Mouse (Mus musculus): ENCODE data around the gene Clptm1. TPM values are rescaled to one million over a fixed set of nuclear protein-coding genes. Genes with fewer than 3 reads are reported as not detected.
"Not testable (repeated sequence)": the region's sequence is repeated elsewhere in the genome, so short reads cannot be mapped to it uniquely, and the experiment has no call there.

Gene Clptm1
- total and polyA plus RNA-seq, 3 experiments, result 151 to 178 (median 152) TPM

DNA sequence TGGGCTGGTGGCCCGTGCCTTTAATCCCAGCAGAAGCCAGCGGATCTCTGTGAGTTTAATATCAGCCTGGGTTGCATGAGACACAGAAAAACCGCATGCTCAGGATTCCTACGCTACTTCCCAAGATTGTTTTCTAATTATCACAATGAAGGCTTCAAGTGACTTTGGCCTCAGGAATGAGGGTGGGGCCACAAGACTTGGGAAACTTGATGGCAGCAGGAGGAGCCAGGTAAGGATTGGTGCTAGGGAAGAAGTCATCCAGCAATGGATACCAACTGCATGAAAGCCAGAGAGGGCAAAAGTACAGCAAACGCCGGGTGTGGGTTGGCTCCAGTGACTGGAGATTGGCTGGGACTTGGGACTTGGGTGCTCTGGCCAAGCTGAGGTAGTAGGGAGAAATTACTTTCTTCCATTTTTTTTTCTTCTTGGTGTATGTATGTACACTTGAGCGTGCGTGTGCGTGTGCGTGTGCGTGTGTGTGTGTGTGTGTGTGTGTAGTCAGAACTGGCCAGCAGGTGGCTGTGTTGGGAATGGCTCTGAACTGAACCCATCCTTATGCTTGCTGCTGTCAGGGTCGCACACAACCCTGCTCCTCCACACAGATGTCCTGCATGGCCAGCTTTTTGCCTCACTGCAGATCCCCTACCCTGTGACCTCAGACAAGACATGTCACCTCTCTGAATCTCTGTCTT lies 55.0 kb downstream of the Clptm1 start:
- DNase-seq, result no peak

DNA sequence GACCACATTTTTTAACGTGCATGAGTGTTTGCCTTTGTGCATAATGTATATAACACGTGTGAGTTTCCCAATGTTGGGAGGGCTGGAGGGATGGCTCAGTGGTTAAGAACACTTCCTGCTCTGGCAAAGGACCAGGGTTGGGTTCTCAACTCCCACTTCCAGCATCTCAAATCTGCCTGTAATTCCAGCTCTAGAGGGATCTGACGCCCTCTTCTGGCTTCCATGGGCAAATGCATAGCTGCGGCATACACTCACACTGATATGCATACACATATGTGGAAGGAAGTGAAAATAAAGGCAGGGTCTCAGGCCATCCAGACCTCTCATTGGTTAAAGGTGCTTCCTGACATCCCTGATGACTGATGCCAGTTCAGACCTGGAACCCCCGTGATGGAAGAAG lies 57.5 kb downstream of the Clptm1 start:
- no peak for DNase-seq

DNA sequence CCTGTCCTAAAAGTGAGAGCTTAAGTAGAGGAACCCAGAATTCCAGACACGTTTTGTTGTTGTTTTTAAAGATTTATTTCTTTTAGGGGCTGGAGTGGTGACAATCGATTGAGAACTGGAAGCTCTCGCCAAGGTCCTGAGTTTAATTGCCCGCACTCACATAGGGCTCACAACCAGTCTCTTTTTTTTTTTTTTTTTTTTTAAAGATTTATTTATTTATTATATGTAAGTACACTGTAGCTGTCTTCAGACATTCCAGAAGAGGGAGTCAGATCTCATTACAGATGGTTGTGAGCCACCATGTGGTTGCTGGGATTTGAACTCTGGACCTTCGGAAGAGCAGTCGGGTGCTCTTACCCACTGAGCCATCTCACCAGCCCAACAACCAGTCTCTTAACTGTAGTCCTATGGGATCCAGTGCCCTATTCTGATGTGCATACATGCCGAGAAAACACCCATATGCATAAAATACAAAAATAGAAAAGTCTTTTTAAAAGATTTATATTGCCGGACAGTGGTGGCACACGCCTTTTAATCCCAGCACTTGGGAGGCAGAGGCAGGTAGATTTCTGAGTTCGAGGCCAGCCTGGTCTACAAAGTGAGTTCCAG lies 60.1 kb downstream of the Clptm1 start:
- not testable (repeated sequence) for DNase-seq

DNA sequence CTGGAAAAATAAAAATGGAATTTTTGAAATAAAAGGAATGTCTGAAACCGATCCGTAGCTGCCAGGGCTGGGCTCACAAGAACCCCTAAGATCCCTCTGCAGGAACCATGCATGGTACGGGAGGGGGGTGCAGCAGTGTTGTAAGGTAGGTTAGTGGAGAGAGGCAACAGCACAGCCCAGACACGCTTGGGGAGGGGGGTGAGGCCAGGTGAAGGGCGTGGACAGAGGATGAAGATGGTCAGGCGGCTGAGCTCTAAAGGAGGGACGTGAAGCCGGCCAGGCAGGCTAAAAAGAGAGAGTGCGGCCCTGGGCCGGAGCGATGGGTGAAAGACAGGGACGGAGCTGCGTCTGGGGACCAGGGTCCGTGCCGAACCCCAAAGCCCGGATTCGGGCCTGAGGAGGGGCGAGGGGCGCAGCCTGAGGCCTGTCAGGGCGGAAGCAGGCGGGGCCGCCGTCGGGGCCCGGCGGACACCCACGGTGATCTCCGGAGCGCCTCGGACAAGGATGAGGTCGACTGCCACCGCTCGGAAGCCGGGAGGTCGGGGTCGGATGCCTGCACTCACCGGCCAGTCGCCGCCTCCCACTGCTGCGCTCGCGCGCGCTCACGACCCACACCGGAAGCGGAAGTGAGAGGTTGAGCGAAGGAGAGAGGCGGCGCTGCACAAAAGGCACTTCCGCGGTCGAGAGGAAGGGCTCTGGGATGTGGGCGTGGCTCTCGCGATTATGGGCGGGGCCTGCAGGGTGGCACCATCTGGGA lies 60.8 kb downstream of the Clptm1 start, which contains the start of gene Clasrp:
TSS of gene Clasrp (minus strand) at position 638 of the 757 bp plus-strand sequence.
- peak; percentile 98 for DNase-seq

DNA sequence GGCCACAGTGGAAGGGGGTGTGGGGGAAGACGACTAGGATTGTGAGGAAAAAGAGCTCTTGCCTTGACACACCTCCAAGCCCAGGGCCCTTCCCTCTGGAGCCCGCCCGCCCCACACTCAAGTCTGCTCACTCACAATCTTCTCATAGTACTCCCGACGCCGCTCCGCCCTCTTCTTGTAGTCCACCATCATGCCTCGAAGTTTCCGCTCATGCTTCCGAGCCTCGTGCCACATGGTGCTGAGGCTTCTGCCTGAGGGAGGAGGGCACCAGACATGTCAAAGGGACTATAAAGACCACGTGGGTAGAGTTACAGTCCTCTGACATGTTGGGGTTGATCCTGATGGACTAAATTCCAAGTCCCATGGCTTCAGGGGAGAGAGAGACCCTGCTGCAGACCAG lies 61.8 kb downstream of the Clptm1 start:
- DNase-seq, result no peak

DNA sequence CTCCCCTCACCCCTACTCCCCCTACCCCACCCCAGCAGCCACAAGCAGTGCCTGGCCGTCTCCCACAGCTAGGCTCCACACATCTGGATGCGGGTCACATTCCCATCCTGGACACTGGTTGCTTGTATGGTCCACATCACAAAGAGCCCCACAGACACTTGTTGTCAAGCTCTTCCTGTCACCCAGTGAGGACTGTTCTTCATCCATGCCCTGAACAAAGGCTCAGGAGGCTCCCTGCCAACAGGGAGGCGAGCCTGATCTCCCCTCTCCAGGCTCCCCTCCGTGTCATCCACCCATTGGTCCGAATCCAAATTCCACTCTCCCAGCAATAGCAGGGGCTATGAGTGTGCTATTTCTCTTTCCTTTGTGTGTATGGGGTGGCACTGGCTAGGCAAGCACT lies 64.3 kb downstream of the Clptm1 start:
- DNase-seq, result no peak

DNA sequence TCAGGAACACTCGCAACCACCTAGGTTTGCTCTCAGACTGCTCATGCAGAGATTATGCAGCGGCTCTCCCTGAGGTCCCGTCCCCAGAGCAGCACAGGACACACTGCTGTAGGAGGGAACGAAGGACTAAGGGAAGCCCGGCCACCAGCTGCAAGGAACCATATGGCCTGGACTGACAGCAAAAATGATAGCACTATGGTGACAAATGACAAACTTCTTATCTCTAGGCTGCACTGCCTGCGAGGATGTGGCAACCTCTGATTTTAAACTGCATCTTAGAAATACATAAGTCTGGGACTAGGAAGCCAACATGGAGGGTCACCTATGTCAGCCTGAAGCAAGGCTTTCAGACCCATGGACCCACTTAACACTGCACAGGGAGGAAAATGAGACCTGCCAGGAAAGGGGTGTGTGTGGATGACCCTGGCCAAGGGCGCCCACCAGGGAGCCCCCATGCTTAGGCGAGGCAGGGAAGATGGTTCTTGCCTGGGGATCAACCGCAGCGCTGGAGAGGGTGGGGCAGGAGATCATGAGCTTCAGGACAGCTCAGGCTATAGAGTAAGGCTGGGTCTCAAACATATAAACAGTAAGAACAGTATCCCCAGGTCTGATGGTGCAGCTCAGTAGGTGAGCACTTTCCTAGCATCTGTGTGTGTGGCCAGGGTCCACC lies 71.6 kb downstream of the Clptm1 start:
- no peak for DNase-seq

DNA sequence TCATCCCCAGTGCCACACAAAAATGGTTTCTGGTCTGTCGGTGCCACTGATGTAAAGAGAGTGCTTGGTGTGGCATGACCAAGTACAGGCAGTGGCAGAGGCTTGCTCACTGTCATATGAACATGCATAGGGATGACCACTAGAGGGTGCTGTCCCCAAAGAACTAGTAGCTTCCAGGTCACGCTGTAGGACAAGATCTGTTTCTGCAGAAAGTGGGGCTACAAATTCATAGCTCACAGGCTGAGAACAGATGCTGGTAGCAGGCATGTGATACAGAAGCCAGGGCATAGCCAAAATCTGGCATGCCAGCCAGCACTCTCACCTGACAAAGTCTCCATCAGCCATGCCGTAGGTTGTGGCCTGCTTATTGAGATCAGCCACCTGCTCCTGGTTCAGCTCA lies 74.9 kb downstream of the Clptm1 start:
- DNase-seq, result peak; percentile 69

DNA sequence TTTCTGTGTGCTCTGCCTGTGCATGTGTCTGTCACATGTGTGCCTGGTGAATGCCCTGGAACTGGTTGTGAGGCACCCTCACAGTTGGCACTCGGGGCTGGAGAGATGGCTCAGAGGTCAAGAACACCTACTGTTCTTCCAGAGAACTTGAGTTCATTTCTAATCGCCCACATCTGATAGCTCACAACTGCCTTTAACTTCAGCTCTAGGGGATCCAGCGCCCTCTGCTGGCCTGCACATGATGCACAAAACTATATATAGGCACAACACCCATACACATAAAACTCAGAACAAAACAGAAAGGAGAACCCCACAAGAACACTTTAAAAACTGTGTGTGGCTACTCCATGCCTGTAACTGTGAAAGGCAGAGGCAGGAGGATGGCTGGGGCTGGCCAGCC lies 75.6 kb downstream of the Clptm1 start:
- peak; percentile 44 for DNase-seq

DNA sequence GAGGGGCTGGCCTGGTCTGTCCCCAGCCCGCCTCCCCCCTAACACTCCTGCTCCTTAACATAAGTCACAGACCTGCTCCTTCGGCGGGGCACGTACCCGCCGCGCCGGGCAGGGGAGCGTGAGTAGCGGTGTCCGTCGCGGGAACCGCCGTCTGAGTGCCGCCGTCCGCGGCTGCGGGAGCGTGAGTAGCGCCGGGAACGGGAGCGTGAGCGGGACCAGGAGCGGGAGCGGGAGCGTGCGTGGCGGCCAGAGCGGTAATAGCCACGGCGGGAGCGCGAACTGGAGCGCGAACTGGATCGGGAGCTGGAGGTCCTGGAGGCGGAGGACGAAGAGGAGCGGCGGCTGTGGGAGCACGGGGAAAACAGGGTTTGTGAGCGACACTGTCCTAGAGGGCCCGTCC lies 78.6 kb downstream of the Clptm1 start:
- DNase-seq, result no peak

Other genes with a start within 250 kb of the Clptm1 start
- 10 to 100 TPM; 40.5 to 56.8 TPM for gene Mark4, start 206.2 kb downstream of the Clptm1 start, total RNA-seq (2021)
- gene Mark4, start 206.2 kb downstream of the Clptm1 start, polyA plus RNA-seq (2012; rRNA removed), result 71.6 and 79.0 TPM in 2 replicates
- gene Exoc3l2, start 201.7 kb downstream of the Clptm1 start, total RNA-seq (2021), result 10 to 100 TPM; 31.9 to 58.8 TPM
- gene Exoc3l2, start 201.7 kb downstream of the Clptm1 start, polyA plus RNA-seq (2012; rRNA removed), result 55.3 and 57.9 TPM in 2 replicates
- 10 to 100 TPM in 1 of 2 experiments, 1 to 10 TPM in 1; 9.8 to 13.2 TPM for gene Bloc1s3, start 156.7 kb downstream of the Clptm1 start, total RNA-seq (2021)
- gene Bloc1s3, start 156.7 kb downstream of the Clptm1 start, polyA plus RNA-seq (2012; rRNA removed), result 31.9 and 37.2 TPM in 2 replicates
- gene Trappc6a, start 156.6 kb downstream of the Clptm1 start, total RNA-seq (2021), result 10 to 100 TPM; 70.2 to 81.4 TPM
- gene Trappc6a, start 156.6 kb downstream of the Clptm1 start, polyA plus RNA-seq (2012; rRNA removed), result 253 and 254 TPM in 2 replicates
- under 1 TPM in 1 of 2 experiments, not detected in 1; 0.14 TPM for gene Nkpd1, start 147.2 kb downstream of the Clptm1 start, total RNA-seq (2021)
- gene Nkpd1, start 147.2 kb downstream of the Clptm1 start, polyA plus RNA-seq (2012; rRNA removed), result 0.38 and 0.64 TPM in 2 replicates
- 10 to 100 TPM; 68.3 to 70.8 TPM for gene Ppp1r37, start 102.0 kb downstream of the Clptm1 start, total RNA-seq (2021)
- 159 and 163 TPM in 2 replicates for gene Ppp1r37, start 102.0 kb downstream of the Clptm1 start, polyA plus RNA-seq (2012; rRNA removed)
- under 1 TPM; 0.69 to 0.98 TPM for gene Zfp296, start 87.7 kb downstream of the Clptm1 start, total RNA-seq (2021)
- gene Zfp296, start 87.7 kb downstream of the Clptm1 start, polyA plus RNA-seq (2012; rRNA removed), result 3.1 and 3.4 TPM in 2 replicates
- gene Gemin7, start 87.4 kb downstream of the Clptm1 start, total RNA-seq (2021), result 10 to 100 TPM; 83.8 to 84.2 TPM
- 177 and 183 TPM in 2 replicates for gene Gemin7, start 87.4 kb downstream of the Clptm1 start, polyA plus RNA-seq (2012; rRNA removed)
- gene Clasrp, start 60.5 kb downstream of the Clptm1 start, total RNA-seq (2021), result 10 to 100 TPM; 34.4 to 37.3 TPM
- 280 and 380 TPM in 2 replicates for gene Clasrp, start 60.5 kb downstream of the Clptm1 start, polyA plus RNA-seq (2012; rRNA removed)
- gene Relb, start 35.6 kb downstream of the Clptm1 start, total RNA-seq (2021), result 10 to 100 TPM; 26.5 to 33.9 TPM
- gene Relb, start 35.6 kb downstream of the Clptm1 start, polyA plus RNA-seq (2012; rRNA removed), result 79.2 and 85.8 TPM in 2 replicates
- 1 to 10 TPM in 1 of 2 experiments, not detected in 1; 3.1 TPM for gene Apoc2, start 12.9 kb upstream of the Clptm1 start, total RNA-seq (2021)
- 0.28 TPM in 1 of 2 replicates, not detected in the other for gene Apoc2, start 12.9 kb upstream of the Clptm1 start, polyA plus RNA-seq (2012; rRNA removed)
- 1 to 10 TPM; 1.5 to 1.9 TPM for gene Gm44805, start 16.4 kb upstream of the Clptm1 start, total RNA-seq (2021)
- 2.3 and 4.1 TPM in 2 replicates for gene Gm44805, start 16.4 kb upstream of the Clptm1 start, polyA plus RNA-seq (2012; rRNA removed)
- gene Apoc4, start 16.4 kb upstream of the Clptm1 start, total RNA-seq (2021), result 100 to 1,000 TPM in 1 of 2 experiments, 10 to 100 TPM in 1; 40.7 to 204 TPM
- gene Apoc4, start 16.4 kb upstream of the Clptm1 start, polyA plus RNA-seq (2012; rRNA removed), result 95.0 and 181 TPM in 2 replicates
- 1,000 to 10,000 TPM in 1 of 2 experiments, 100 to 1,000 TPM in 1; 204 to 1,066 TPM for gene Apoc1, start 27.6 kb upstream of the Clptm1 start, total RNA-seq (2021)
- gene Apoc1, start 27.6 kb upstream of the Clptm1 start, polyA plus RNA-seq (2012; rRNA removed), result 76.5 and 212 TPM in 2 replicates
- gene Apoe, start 34.2 kb upstream of the Clptm1 start, total RNA-seq (2021), result 1,000 to 10,000 TPM; 1,105 to 1,118 TPM
- 1,670 and 1,938 TPM in 2 replicates for gene Apoe, start 34.2 kb upstream of the Clptm1 start, polyA plus RNA-seq (2012; rRNA removed)
- 100 to 1,000 TPM; 115 to 143 TPM for gene Tomm40, start 50.4 kb upstream of the Clptm1 start, total RNA-seq (2021)
- gene Tomm40, start 50.4 kb upstream of the Clptm1 start, polyA plus RNA-seq (2012; rRNA removed), result 164 and 165 TPM in 2 replicates
- 10 to 100 TPM; 76.9 to 98.1 TPM for gene Nectin2, start 85.5 kb upstream of the Clptm1 start, total RNA-seq (2021)
- 138 and 165 TPM in 2 replicates for gene Nectin2, start 85.5 kb upstream of the Clptm1 start, polyA plus RNA-seq (2012; rRNA removed)
- gene Bcam, start 106.0 kb upstream of the Clptm1 start, total RNA-seq (2021), result 10 to 100 TPM; 35.9 to 61.1 TPM
- 103 and 108 TPM in 2 replicates for gene Bcam, start 106.0 kb upstream of the Clptm1 start, polyA plus RNA-seq (2012; rRNA removed)
- gene Cblc, start 131.8 kb upstream of the Clptm1 start, total RNA-seq (2021), result not detected
- gene Cblc, start 131.8 kb upstream of the Clptm1 start, polyA plus RNA-seq (2012; rRNA removed), result 0.60 TPM in 1 of 2 replicates, not detected in the other
- gene Bcl3, start 157.7 kb upstream of the Clptm1 start, total RNA-seq (2021), result 10 to 100 TPM; 26.7 to 34.1 TPM
- 155 and 161 TPM in 2 replicates for gene Bcl3, start 157.7 kb upstream of the Clptm1 start, polyA plus RNA-seq (2012; rRNA removed)
- gene Gm19345, start 187.0 kb upstream of the Clptm1 start, total RNA-seq (2021), result under 1 TPM in 1 of 2 experiments, not detected in 1; 0.86 TPM
- gene Gm19345, start 187.0 kb upstream of the Clptm1 start, polyA plus RNA-seq (2012; rRNA removed), result 0.71 and 1.3 TPM in 2 replicates
- gene Ceacam16, start 196.3 kb upstream of the Clptm1 start, total RNA-seq (2021), result not detected
- 0.52 and 0.55 TPM in 2 replicates for gene Ceacam16, start 196.3 kb upstream of the Clptm1 start, polyA plus RNA-seq (2012; rRNA removed)
- not detected for gene Ceacam19, start 222.9 kb upstream of the Clptm1 start, total RNA-seq (2021)
- gene Ceacam19, start 222.9 kb upstream of the Clptm1 start, polyA plus RNA-seq (2012; rRNA removed), result not detected in 2 replicates